12 mouse cellular contexts compared by ENCODE assay signal in genomic region chr9:58066731-58067095, GRCm38 (mm10). TPM values are rescaled to one million over a fixed set of nuclear protein-coding genes. Genes with fewer than 3 reads are reported as not detected.
DNase-seq lines count a peak whose midpoint lies in the region; ATAC-seq lines count a peak whose summit lies in the region.
"Had no signal": no experiment of that assay in that cellular context is flagged by ENCODE, and none has a peak within 500 bp of the region (broad histone marks: within the 10 kb centered on the region; RNA-seq: fewer than 3 reads in every experiment).

No protein-coding gene starts in this region.

- DNase-seq in layer of hippocampus, adult 18-20 months (ENCODE audit: low spot score in 2 of 2): peak; percentile 63 to 83
- DNase-seq in layer of hippocampus, adult 9-10 months (ENCODE audit: low spot score): no peak
- DNase-seq in left cerebral cortex, postnatal 4 days: peak; percentile 52
- peak; percentile 82 to 90 for DNase-seq in right cerebral cortex, postnatal 36 days (ENCODE audit: low spot score in 2 of 2)
- DNase-seq in lung, postnatal 10 days: no peak
- DNase-seq in thymus, postnatal 0 days (ENCODE audit: low spot score): no peak
- no peak for DNase-seq in heart, postnatal 4 days
- DNase-seq: kidney, adult 2 months had no signal

- intact Hi-C loops in left cerebral cortex, postnatal 4 days (cut with DNase I): no loop called here

- ATAC-seq in frontal cortex, adult (ENCODE audit: low TSS enrichment): peak; percentile 84

RNA-seq across cellular contexts. Expression of gene Stra6, which starts 3.1 kb away (rescaled TPM):
- 10 to 100 TPM; 18.2 to 18.4 TPM for total RNA-seq in layer of hippocampus, adult 18-20 months (2021)
- 10 to 100 TPM; 10.1 to 12.5 TPM for total RNA-seq in left cerebral cortex, postnatal 4 days (2021)
- 0.94 and 1.1 TPM in 2 replicates for polyA plus RNA-seq in thymus, postnatal 0 days (2015; fragmentation: Nextera tagmentation; extraction: Ambion mirVana)
- under 1 TPM; 0.11 to 0.26 TPM for total RNA-seq in heart, postnatal 4 days (2021)
- polyA plus RNA-seq: liver, embryonic 16.5 days had no signal

RNA-seq across cellular contexts. Expression of gene Ccdc33, which starts 51.9 kb away (rescaled TPM):
- total RNA-seq in layer of hippocampus, adult 18-20 months (2021): under 1 TPM; 0.91 to 0.94 TPM
- total RNA-seq in left cerebral cortex, postnatal 4 days (2021): under 1 TPM; 0.62 to 0.66 TPM
- 0.27 and 1.1 TPM in 2 replicates for polyA plus RNA-seq in thymus, postnatal 0 days (2015; fragmentation: Nextera tagmentation; extraction: Ambion mirVana)
- total RNA-seq in heart, postnatal 4 days (2021): not detected
- polyA plus RNA-seq: heart, embryonic 15.5 days; kidney, adult 2 months; liver, embryonic 16.5 days; stomach, embryonic 14.5 days had no signal

Comparison
In these comparisons a context has a peak if more than half of its experiments do, and no peak if none do; other contexts are left out.
1. DNase-seq: peak in layer of hippocampus, adult 18-20 months (2 of 2), left cerebral cortex, postnatal 4 days (single experiment) and right cerebral cortex, postnatal 36 days (2 of 2); none in layer of hippocampus, adult 9-10 months (single experiment), lung, postnatal 10 days (single experiment), thymus, postnatal 0 days (single experiment) and heart, postnatal 4 days (single experiment).
2. RNA of gene Stra6, which starts 3.1 kb away (total RNA-seq): 18.2 to 18.4 TPM in layer of hippocampus, adult 18-20 months and 10.1 to 12.5 TPM in left cerebral cortex, postnatal 4 days; 0.11 to 0.26 TPM in heart, postnatal 4 days; every median in the first group is over 4 times any median in the second.